Mouse (Mus musculus) thymus, postnatal 10 days (tissue): ENCODE results near the gene Zfp661.

Source experiments
- DNase-seq, 2 experiments: peaks; one replicate each; pipeline ENCODE4 v3.0.0; 2021; ENCODE audit warnings: low spot score in 2 of 2

The Zfp661 gene

DNA sequence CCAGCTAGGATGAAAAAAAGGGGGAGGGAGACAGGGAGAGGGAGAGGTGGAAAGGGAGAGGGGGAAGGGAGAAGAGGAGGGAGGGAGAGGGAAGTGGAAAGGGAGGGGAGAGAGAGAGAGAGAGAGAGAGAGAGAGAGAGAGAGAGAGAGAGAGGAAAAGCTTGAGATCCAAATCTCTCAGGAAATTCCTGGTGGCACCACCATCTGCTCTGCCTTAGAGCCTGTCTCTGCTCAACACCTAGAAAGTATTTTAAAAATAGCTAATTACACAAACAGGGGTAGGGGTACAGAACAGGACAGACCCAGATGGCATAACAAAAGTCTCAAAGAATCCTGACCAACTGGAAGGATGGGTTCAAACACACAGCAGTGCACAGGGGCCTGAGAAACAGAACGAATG, 36.4 kb downstream of the Zfp661 start:
- no peak for DNase-seq

DNA sequence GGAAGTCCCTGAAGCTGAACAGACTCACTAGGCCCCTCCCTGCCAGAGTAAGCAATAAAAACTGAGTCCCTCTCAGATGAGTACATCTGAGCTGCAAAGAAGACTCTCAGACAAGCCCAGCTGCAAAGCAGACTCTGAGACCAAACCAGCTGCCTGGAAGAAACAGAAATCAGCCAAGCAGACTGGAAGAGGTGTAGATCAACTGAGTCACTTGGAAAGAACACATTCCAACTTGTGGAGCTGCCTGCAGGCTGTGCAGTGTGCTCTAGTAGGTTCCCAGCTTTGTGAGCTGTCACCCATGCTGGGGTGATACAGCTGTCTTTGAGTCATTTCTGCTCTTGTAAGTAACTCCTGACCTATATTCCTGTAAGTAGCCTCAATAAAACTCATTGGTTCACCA, 37.2 kb downstream of the Zfp661 start:
- DNase-seq: no peak

GRCm38 (mm10) chr2:127548342-127549074, 38.4 kb downstream of the Zfp661 start:
- DNase-seq: no peak

DNA sequence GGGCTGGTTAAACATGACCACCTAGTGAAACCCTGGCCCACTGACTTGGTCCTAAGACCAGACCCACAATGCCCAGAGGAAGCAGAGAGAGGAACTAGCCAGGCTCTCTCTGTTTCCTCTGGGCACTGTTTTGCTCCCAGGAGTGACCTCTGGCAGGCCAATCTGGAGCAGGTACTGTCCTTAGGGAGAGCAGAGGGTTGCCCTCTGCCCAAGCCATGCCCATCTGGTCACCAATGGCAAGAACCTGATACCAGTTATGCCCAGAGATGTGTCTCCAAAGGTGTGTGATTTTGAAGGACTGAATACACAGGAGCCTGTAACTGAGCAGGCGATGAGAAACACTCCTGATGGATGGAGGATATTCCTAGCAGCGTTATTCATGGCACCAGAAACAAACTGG, 45.2 kb downstream of the Zfp661 start:
- no peak for DNase-seq

DNA sequence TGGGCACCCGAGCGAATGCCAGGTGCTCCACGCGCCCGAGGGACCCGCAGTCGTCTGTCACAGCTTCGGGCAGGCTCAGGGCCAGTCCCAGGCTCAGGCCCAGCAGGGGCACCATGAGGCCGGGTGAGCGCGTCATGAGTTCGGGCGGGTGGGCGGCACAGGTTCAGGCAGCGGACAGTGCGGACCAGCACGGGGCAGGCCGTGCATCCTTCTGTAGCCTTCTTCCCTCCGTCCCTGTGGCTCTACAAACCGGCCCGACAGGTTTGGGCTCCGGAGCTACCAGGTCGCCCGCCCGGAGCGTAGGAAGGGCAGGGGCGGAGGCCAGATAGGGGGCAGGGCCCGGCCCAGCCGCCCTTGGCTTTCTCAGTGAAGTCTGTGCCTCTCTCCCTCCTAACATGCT, 45.7 kb downstream of the Zfp661 start, which contains the start of gene Prom2:
Prom2 (minus strand) TSS at position 283 of the 400 bp plus-strand sequence.
- no peak for DNase-seq

- peak in 1 of 2 experiments; percentile 33 for DNase-seq
Measured at GRCm38 (mm10) chr2:127539494-127539893, 47.4 kb downstream of the Zfp661 start.

DNA sequence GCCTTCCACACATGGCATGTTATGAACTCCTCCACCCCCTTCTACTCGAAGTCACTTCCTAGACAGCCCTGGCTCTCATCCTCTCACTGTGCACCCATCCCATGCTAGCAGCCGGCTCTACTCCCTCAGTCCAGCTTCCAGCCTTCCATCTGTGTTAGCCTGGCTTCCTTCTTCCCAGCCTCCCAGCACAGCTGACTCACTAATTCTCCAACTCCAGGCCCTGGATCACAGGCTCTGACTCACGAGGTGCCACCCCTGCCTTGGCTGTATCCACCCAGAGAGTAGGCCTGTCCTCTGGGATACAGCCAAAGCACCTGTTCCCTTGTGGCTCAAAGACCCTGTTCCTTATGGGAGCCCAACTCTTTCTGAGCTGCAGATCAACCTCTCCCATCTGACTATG, 49.3 kb downstream of the Zfp661 start:
- DNase-seq: no peak

GRCm38 (mm10) chr2:127535363-127535762, 51.5 kb downstream of the Zfp661 start:
- DNase-seq: no peak

- DNase-seq: no peak
Measured at GRCm38 (mm10) chr2:127532379-127532778, 54.5 kb downstream of the Zfp661 start.

DNA sequence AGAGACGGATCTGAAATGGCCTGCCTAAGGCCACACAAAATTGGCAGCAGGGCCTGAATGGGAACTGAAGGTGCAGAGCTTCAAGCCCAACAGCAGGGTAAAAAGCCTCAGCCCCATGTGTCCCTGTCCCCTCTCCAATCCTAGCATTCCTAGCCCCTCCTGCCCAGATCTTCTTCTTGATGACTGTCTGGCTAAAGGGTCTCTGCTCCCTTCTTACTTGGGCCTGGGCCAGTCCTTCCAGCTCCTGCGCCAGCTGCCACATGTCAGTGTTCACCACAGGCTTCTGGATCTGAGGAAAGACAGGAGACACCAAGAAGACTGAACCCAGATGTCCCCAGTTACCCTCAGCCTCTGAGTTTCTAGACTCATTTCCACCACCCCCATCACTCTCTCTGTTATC, 55.3 kb downstream of the Zfp661 start:
- DNase-seq: no peak

- no peak for DNase-seq
Measured at GRCm38 (mm10) chr2:127530418-127530817, 56.5 kb downstream of the Zfp661 start.

GRCm38 (mm10) chr2:127525004-127525775, 61.7 kb downstream of the Zfp661 start:
- DNase-seq: no peak
